Mouse (Mus musculus): ENCODE results near the gene D930007J09Rik.

DNA sequence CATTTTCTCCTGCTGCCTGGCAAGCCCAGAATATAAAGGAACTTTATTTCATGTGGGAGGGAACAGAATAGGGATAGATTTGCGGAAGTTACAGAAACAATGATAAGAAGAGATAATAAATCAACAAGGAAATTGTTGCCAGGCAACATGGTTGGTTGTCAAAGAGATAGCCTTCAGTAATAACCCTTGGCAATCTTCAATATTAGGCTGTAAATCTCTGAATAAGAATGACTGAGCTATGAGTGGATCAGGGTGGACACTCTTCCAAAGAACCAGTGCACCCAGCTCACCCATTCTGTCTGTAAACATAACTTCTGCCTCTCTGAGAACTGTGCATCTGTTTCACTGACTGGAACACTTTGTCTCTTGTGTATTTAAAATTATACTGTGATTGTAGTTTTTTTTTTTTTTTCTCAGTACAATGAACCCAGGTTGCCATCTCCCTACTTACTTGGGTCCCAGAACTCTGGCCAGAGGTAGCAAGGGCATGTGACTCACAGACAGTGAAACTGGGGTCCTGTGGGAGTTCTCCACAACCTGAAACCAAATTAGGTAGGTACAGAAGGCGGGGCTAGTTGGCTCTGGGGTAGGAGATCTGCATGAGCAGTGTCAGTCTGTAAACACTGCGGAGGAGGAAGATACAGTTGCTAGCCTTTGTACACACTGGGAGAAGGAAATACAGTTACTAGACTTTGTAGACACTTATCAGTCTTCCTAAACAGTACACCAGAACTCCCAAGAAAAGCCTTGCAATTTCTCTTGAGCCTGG, 29.0 kb upstream of the D930007J09Rik start:
- TF ChIP-seq POLR2A (IDR thresholded peaks at IDR 0.05; ENCODE audit: low read depth, low read length) (no peak), ZC3H11A (IDR thresholded peaks at IDR 0.05; ENCODE audit: low read depth, low read length) (no peak), POLR2AphosphoS2 (IDR thresholded peaks at IDR 0.05; ENCODE audit: low read depth, low read length) (no peak), MXI1 (IDR thresholded peaks at IDR 0.05; ENCODE audit: low read depth, low read length) (no peak), CTCF (conservative IDR thresholded peaks at IDR 0.05 in 1 of 2, IDR thresholded peaks at IDR 0.05 in 1 of 2; ENCODE audit: low read depth in 2 of 2, low read length in 2 of 2) (no peak), HCFC1 (IDR thresholded peaks at IDR 0.05; ENCODE audit: low read depth, low read length) (no peak)

Data from CH12.LX (cell line).